Mouse (Mus musculus) G1E (cell line): Measurements from ENCODE around the gene Lsr. TPM values are rescaled to one million over a fixed set of nuclear protein-coding genes. Genes with fewer than 3 reads are reported as not detected.

Source experiments
- ATAC-seq: 2 replicates; pipeline ENCODE4 v1.8.0; 2016; ENCODE audit warnings: mild to moderate bottlenecking; ENCODE audit not compliant: insufficient number of reproducible peaks, poor library complexity, low FRiP score, severe bottlenecking; ENCODE audit errors: extremely low read depth
- DNase-seq: peaks from one replicate; pipeline ENCODE4 v3.0.0; 2012; ENCODE audit warnings: low spot score
- H3K27me3 ChIP-seq: 2 replicates; pipeline ENCODE4 v1.6.1; 2012; ENCODE audit warnings: mild to moderate bottlenecking, low read length, inconsistent platforms; ENCODE audit not compliant: insufficient read depth
- H3K36me3 ChIP-seq: replicated peaks from 2 replicates; pipeline ENCODE3; 2012; ENCODE audit warnings: mild to moderate bottlenecking, inconsistent platforms
- H3K4me1 ChIP-seq: 2 replicates; pipeline ENCODE4 v1.6.1; 2012; ENCODE audit warnings: low read depth, low read length, inconsistent platforms, mixed read lengths; ENCODE audit not compliant: insufficient read depth
- H3K4me3 ChIP-seq: 2 replicates; pipeline ENCODE4 v1.5.1; 2012; ENCODE audit warnings: low read depth, mild to moderate bottlenecking, inconsistent platforms, low read length, moderate library complexity, mixed read lengths
- H3K9me3 ChIP-seq: replicated peaks from 2 replicates; pipeline ENCODE4 v1.6.1; 2012; ENCODE audit warnings: inconsistent platforms
- CTCF ChIP-seq: IDR thresholded peaks from 2 replicates; pipeline ENCODE4 v1.5.1; 2012; ENCODE audit warnings: low read depth, low read length, inconsistent platforms, mixed read lengths
- TAL1 ChIP-seq: conservative IDR thresholded peaks from 2 replicates; pipeline ENCODE4 v1.6.1; 2012; ENCODE audit warnings: low read depth, low read length, inconsistent platforms, mixed read lengths
- polyA plus RNA-seq: library from polyadenylated mRNA; stranded (reverse); fragments of >175 nt; gene quantifications from 2 replicates; pipeline ENCODE4 v1.2.3, GENCODE M21; 2012
- total RNA-seq, 2 experiments: library from RNA; stranded (forward) in 1 of 2; stranded (reverse) in 1 of 2; fragments of 200-1000 nt in 1 of 2; fragments of >200 nt in 1 of 2; fragmentation: Nextera tagmentation in 1 of 2; gene quantifications; 2 replicates each; pipeline ENCODE4 v1.2.3; 2014 to 2017

The Lsr gene
- total and polyA plus RNA-seq, 3 experiments, result 0.11 TPM; not detected in 2

DNA sequence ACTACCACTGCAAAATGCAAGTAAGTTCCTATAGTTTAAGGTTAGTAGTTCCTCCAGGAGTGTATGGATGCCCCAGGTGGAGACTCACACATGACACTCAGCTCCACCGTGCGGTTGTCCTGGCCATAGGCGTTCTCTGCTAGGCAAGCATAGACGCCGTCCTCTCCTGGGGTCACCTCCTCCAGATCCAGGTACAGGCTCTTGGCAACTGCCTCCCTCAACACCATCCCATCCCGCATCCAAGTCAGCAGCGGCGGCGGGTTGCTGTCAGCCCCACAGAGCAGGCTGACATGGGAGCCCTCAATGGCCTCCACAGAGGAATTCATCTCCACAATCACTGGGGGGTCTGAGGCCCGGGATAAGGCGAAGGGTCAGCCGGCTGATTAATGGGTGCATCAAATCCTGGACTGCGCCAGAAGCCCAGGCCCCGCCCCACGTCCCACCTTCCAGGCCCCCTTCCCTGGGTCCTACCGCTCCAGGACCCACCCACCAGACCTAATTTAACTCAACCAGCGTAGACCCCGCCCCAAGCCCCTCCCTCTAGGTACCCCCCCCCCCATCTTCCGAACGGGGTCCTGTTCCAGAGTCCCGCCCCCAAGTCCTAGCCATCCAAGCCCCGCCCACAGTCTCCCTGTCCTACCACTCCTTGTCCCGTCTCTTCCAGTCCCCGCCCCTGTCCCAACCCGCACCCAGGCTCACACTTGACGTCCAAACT is 64.8 kb downstream of the Lsr start:
- H3K4me3 ChIP-seq, result no peak overlapping the region

More for the DNA sequence above, 64.8 kb downstream of the Lsr start:
- no peak for ATAC-seq
- no peaks in the 10 kb centered on the region for H3K4me1 ChIP-seq
- DNase-seq, result no peak
- no peaks in the 10 kb centered on the region for H3K36me3 ChIP-seq
- TF ChIP-seq CTCF (no peak), TAL1 (no peak)
- H3K9me3 ChIP-seq, result no peaks in the 10 kb centered on the region
- H3K27me3 ChIP-seq, result no peaks in the 10 kb centered on the region

Other genes starting within 250 kb of the Lsr start
Only the 20 nearest of the 22 such genes appear.
- 5.4 and 5.7 TPM in 2 replicates for gene Sbsn, start 222.0 kb downstream of the Lsr start, total RNA-seq (2014; fragmentation: Nextera tagmentation)
- gene Sbsn, start 222.0 kb downstream of the Lsr start, total RNA-seq (2017), result 0.52 and 5.1 TPM in 2 replicates
- gene Sbsn, start 222.0 kb downstream of the Lsr start, polyA plus RNA-seq, result 0.96 and 1.5 TPM in 2 replicates
- gene Dmkn, start 209.7 kb downstream of the Lsr start, total RNA-seq (2014; fragmentation: Nextera tagmentation), result not detected in 2 replicates
- 0.44 TPM in 1 of 2 replicates, not detected in the other for gene Dmkn, start 209.7 kb downstream of the Lsr start, total RNA-seq (2017)
- not detected in 2 replicates for gene Dmkn, start 209.7 kb downstream of the Lsr start, polyA plus RNA-seq
- gene Krtdap, start 185.6 kb downstream of the Lsr start, total RNA-seq (2014; fragmentation: Nextera tagmentation), result not detected in 2 replicates
- not detected in 2 replicates for gene Krtdap, start 185.6 kb downstream of the Lsr start, total RNA-seq (2017)
- not detected in 2 replicates for gene Krtdap, start 185.6 kb downstream of the Lsr start, polyA plus RNA-seq
- gene Ffar2, start 149.7 kb downstream of the Lsr start, total RNA-seq (2014; fragmentation: Nextera tagmentation), result not detected in 2 replicates
- 0.23 and 0.33 TPM in 2 replicates for gene Ffar2, start 149.7 kb downstream of the Lsr start, total RNA-seq (2017)
- 0.31 and 0.34 TPM in 2 replicates for gene Ffar2, start 149.7 kb downstream of the Lsr start, polyA plus RNA-seq
- not detected in 2 replicates for gene Ffar3, start 117.3 kb downstream of the Lsr start, total RNA-seq (2014; fragmentation: Nextera tagmentation)
- gene Ffar3, start 117.3 kb downstream of the Lsr start, total RNA-seq (2017), result 0.12 TPM in 1 of 2 replicates, not detected in the other
- not detected in 2 replicates for gene Ffar3, start 117.3 kb downstream of the Lsr start, polyA plus RNA-seq
- not detected in 2 replicates for gene Ffar1, start 111.9 kb downstream of the Lsr start, total RNA-seq (2014; fragmentation: Nextera tagmentation)
- gene Ffar1, start 111.9 kb downstream of the Lsr start, total RNA-seq (2017), result 0.06 and 0.11 TPM in 2 replicates
- gene Ffar1, start 111.9 kb downstream of the Lsr start, polyA plus RNA-seq, result not detected in 2 replicates
- gene Cd22, start 93.1 kb downstream of the Lsr start, total RNA-seq (2014; fragmentation: Nextera tagmentation), result not detected in 2 replicates
- gene Cd22, start 93.1 kb downstream of the Lsr start, total RNA-seq (2017), result 0.22 TPM in 1 of 2 replicates, not detected in the other
- not detected in 2 replicates for gene Cd22, start 93.1 kb downstream of the Lsr start, polyA plus RNA-seq
- not detected in 2 replicates for gene Mag, start 58.6 kb downstream of the Lsr start, total RNA-seq (2014; fragmentation: Nextera tagmentation)
- gene Mag, start 58.6 kb downstream of the Lsr start, total RNA-seq (2017), result not detected in 2 replicates
- gene Mag, start 58.6 kb downstream of the Lsr start, polyA plus RNA-seq, result not detected in 2 replicates
- gene Hamp2, start 48.8 kb downstream of the Lsr start, total RNA-seq (2014; fragmentation: Nextera tagmentation), result not detected in 2 replicates
- not detected in 2 replicates for gene Hamp2, start 48.8 kb downstream of the Lsr start, total RNA-seq (2017)
- not detected in 2 replicates for gene Hamp2, start 48.8 kb downstream of the Lsr start, polyA plus RNA-seq
- gene Hamp, start 29.4 kb downstream of the Lsr start, total RNA-seq (2014; fragmentation: Nextera tagmentation), result not detected in 2 replicates
- not detected in 2 replicates for gene Hamp, start 29.4 kb downstream of the Lsr start, total RNA-seq (2017)
- gene Hamp, start 29.4 kb downstream of the Lsr start, polyA plus RNA-seq, result not detected in 2 replicates
- 132 and 135 TPM in 2 replicates for gene Usf2, start 16.7 kb downstream of the Lsr start, total RNA-seq (2014; fragmentation: Nextera tagmentation)
- 63.8 and 69.9 TPM in 2 replicates for gene Usf2, start 16.7 kb downstream of the Lsr start, total RNA-seq (2017)
- gene Usf2, start 16.7 kb downstream of the Lsr start, polyA plus RNA-seq, result 101 and 113 TPM in 2 replicates
- gene Fam187b, start 326 bp upstream of the Lsr start, total RNA-seq (2014; fragmentation: Nextera tagmentation), result not detected in 2 replicates
- 0.12 and 0.27 TPM in 2 replicates for gene Fam187b, start 326 bp upstream of the Lsr start, total RNA-seq (2017)
- gene Fam187b, start 326 bp upstream of the Lsr start, polyA plus RNA-seq, result 0.03 TPM in 1 of 2 replicates, not detected in the other
- 0.75 and 1.7 TPM in 2 replicates for gene Fxyd5, start 69.0 kb upstream of the Lsr start, total RNA-seq (2014; fragmentation: Nextera tagmentation)
- gene Fxyd5, start 69.0 kb upstream of the Lsr start, total RNA-seq (2017), result 3.3 and 3.4 TPM in 2 replicates
- 1.2 and 1.8 TPM in 2 replicates for gene Fxyd5, start 69.0 kb upstream of the Lsr start, polyA plus RNA-seq
- not detected in 2 replicates for gene Fxyd7, start 78.0 kb upstream of the Lsr start, total RNA-seq (2014; fragmentation: Nextera tagmentation)
- not detected in 2 replicates for gene Fxyd7, start 78.0 kb upstream of the Lsr start, total RNA-seq (2017)
- gene Fxyd7, start 78.0 kb upstream of the Lsr start, polyA plus RNA-seq, result not detected in 2 replicates
- not detected in 2 replicates for gene Fxyd1, start 83.7 kb upstream of the Lsr start, total RNA-seq (2014; fragmentation: Nextera tagmentation)
- 0.35 TPM in 1 of 2 replicates, not detected in the other for gene Fxyd1, start 83.7 kb upstream of the Lsr start, total RNA-seq (2017)
- gene Fxyd1, start 83.7 kb upstream of the Lsr start, polyA plus RNA-seq, result not detected in 2 replicates
- gene Lgi4, start 85.9 kb upstream of the Lsr start, total RNA-seq (2014; fragmentation: Nextera tagmentation), result not detected in 2 replicates
- gene Lgi4, start 85.9 kb upstream of the Lsr start, total RNA-seq (2017), result 0.05 TPM in 1 of 2 replicates, not detected in the other
- gene Lgi4, start 85.9 kb upstream of the Lsr start, polyA plus RNA-seq, result not detected in 2 replicates
- gene Fxyd3, start 103.2 kb upstream of the Lsr start, total RNA-seq (2014; fragmentation: Nextera tagmentation), result not detected in 2 replicates
- 0.06 and 0.16 TPM in 2 replicates for gene Fxyd3, start 103.2 kb upstream of the Lsr start, total RNA-seq (2017)
- not detected in 2 replicates for gene Fxyd3, start 103.2 kb upstream of the Lsr start, polyA plus RNA-seq
- not detected in 2 replicates for gene Hpn, start 141.8 kb upstream of the Lsr start, total RNA-seq (2014; fragmentation: Nextera tagmentation)
- 0.87 TPM in 1 of 2 replicates, not detected in the other for gene Hpn, start 141.8 kb upstream of the Lsr start, total RNA-seq (2017)
- not detected in 2 replicates for gene Hpn, start 141.8 kb upstream of the Lsr start, polyA plus RNA-seq
- not detected in 2 replicates for gene Scn1b, start 153.5 kb upstream of the Lsr start, total RNA-seq (2014; fragmentation: Nextera tagmentation)
- gene Scn1b, start 153.5 kb upstream of the Lsr start, total RNA-seq (2017), result not detected in 2 replicates
- gene Scn1b, start 153.5 kb upstream of the Lsr start, polyA plus RNA-seq, result not detected in 2 replicates
- gene Gramd1a, start 182.4 kb upstream of the Lsr start, total RNA-seq (2014; fragmentation: Nextera tagmentation), result 38.4 and 52.7 TPM in 2 replicates
- 19.2 and 19.4 TPM in 2 replicates for gene Gramd1a, start 182.4 kb upstream of the Lsr start, total RNA-seq (2017)
- gene Gramd1a, start 182.4 kb upstream of the Lsr start, polyA plus RNA-seq, result 56.7 and 65.4 TPM in 2 replicates